Mouse (Mus musculus) embryonic fibroblast, embryonic 13.5 days (primary cell): ENCODE measurements around the gene Fcgr1.

Source experiments
- CTCF ChIP-seq: IDR thresholded peaks from 2 replicates; pipeline ENCODE4 v1.5.1; 2011; ENCODE audit warnings: mild to moderate bottlenecking, control low read depth, low read length, moderate library complexity, borderline replicate concordance; ENCODE audit not compliant: insufficient read depth
- POLR2A ChIP-seq: IDR thresholded peaks from 2 replicates; pipeline ENCODE4 v1.6.1; 2011; ENCODE audit warnings: low read depth, mild to moderate bottlenecking, control low read depth, low read length, moderate library complexity

DNA sequence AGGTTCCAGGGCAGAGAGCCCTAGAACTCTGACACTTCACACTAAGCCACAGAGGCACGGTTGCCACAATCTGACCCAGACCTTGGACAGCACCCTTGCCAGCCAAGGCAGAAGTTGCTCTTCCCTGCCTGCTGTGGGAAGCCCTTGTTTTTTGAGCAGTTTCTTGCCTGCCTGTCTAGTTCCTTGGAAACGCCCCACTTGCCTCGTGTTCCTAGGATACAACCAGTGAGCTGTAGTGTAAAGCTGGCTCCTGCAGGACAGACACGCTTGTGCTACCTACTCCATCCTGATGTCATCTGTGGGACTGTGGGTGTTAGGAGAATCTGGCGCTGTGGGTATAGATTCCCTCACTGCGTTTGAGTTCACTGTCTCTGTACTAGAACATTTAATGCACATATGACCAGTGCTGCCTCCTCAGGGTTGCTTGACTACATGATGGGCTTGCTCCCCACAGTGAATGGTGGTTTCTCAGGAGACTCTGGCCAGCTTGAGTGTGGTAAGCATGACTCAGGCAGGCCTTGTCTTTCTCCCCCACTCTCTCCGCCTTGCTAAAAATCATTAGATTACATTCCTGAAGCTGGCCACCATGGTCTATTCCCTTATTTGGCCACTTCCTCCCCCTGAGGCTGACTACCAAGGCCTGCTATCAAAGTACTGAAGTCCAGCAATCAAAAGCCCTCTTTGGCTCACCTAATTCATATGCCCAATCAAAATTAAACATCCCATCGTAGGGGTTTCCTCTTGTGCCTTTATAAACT, 18.8 kb upstream of the Fcgr1 start:
- TF ChIP-seq CTCF (no peak), POLR2A (no peak)
